Mouse (Mus musculus) inflammation-experienced regulatory T-cells, adult 6 months (primary cell): ENCODE results near the gene P2rx1. TPM values are rescaled to one million over a fixed set of nuclear protein-coding genes. Genes with fewer than 3 reads are reported as not detected.

Experiments used
- ATAC-seq: one replicate; pipeline ENCODE4 v1.8.0; 2017
- polyA plus RNA-seq, 3 experiments: library from polyadenylated mRNA; unstranded; fragments of 100-300 nt; shearing (Covaris generic); gene quantifications; one replicate each; pipeline ENCODE4 v1.2.1; 2017

The P2rx1 gene
- polyA plus RNA-seq, 3 experiments from 2014 or later, result not detected

DNA sequence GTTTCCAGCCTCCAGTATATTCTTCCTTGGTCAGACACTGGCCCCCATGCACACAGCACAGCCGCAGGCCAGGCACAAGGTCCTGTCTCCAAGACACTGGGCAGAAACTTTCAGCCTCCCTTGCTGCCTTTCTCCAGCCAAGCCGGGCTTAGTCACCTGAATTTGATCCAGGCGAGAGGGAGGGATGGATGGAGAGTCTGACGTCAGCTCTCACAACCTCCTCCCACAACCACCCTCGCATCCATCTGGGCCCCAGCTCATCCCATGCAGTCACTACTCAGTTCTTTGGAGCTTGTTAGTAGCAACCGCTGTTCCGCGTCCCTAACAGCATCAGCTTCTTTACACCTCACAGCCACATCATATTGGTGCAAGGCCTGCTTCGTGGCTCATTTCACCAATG, 24.2 kb downstream of the P2rx1 start:
- ATAC-seq, result no peak

DNA sequence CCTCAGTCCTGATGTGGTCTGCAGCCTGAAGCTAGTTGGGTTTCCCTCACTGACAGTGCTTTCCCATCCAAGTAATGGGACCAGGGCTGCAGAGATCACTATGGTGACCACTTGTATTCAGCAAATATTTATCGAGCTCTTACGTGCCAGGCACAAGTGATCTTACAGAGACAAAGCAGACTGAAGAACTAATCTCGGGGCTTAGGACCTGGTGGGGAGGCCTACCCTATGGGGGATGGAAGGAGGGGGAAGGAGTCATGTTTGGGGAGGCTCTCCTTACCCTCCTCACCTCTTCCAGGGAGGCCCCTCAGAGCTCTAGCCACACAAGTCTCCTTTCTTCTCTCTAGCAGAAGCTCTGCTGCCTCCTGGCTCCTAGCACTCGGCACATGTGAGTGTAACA, 24.9 kb downstream of the P2rx1 start:
- no peak for ATAC-seq

DNA sequence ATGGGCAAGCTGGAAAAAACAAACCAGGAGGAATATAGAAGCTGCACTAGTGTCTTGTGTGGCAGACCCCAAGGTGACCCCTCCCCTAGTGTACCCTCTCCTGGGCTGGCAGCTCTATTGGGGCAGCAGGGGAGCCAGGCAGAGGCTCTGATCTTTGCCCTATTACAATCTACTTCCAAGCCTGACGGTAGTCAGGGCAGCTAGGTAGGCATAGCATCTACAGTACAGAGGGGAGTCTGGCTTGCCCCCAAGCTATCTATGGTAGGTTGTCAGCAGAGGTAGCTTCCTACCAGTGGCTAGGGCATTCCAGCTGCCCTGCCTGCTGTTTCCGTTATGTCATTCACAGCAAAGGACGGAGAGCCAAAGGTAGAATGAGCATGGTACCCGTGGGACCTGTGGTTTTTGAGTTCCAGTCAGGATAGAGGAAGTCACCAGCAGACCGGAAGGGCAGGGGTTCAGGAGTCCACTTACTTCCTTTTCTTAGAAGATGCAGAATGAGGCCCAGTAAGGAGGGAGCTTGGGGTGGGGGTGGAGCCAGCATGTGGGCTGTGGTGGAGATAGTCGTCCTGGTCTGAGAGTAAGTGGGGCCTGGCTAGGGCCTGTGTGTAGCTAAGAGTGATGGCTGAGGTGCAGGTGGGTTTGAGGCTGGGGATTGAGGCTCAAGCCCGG, 25.5 kb downstream of the P2rx1 start:
- ATAC-seq, result no peak

DNA sequence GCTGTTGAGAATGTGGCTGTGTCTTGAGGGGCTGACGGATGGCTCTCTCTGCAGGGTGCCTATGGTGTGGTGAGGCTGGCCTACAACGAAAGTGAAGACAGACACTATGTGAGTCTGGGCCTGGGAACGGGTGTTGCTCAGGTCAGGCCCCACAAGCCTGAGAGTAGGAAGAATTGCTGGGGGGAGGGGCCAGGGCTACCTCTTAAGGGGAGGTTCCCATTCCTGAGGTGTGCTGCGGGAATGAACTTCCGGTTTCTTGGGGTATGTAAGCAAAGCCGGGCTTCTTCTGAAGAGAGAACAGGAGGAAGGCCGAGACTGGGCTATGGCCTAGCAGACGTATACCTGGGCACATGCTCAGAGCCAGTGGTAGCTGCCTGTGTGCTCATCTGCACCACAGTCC, 28.1 kb downstream of the P2rx1 start:
- no peak for ATAC-seq

DNA sequence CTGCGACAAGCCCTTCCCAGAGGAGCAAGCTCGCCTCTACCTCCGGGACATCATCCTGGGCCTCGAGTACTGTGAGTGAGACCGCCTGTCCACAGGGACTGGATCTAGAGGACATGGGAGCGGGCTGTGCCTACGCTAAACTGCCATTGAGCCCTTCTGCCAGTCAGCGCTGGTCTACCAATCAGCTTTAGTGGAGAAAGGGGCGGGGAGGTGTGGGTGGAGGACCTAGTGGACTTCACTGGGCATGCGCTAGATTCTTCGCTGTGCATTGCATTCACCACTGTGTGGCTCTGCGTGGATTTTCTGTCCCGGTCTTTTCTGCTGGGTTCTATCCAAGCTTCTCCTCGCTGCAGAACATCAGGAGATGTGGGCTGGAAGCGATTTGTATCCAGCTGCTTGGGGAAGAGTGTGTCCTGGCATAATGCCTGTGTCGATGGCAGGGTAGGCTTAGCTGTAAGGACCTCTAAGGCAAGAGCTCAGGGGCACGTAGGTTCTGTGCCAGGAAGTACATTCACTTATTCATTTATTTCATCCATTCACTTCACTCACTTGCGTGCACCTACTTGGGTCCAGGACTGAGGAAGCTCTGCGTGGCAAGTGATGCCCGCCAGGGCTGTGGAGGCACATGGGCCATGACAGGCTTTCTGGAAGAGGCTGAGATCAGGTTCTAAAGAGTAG, 32.1 kb downstream of the P2rx1 start:
- ATAC-seq, result peak; percentile 77

DNA sequence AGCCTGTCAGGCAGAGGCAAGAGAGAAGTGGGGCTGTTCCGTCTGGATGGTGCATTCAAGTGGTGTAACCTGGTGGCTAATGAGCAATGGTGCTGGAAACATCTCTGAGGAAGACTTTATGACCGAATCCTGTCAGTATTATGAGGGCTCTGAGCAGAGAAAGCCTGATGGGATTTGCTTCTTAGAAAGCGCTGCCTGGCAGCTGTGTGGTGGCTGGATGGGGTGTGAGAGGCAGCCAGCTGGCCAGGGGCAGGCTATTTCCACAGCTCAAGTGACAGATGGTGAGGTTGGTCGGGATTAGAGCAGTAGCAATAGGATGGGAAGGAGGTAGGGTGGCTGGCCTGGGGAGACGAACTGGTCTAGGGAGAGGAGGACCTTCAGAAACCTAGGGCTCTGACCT, 32.6 kb downstream of the P2rx1 start:
- ATAC-seq, result no peak

DNA sequence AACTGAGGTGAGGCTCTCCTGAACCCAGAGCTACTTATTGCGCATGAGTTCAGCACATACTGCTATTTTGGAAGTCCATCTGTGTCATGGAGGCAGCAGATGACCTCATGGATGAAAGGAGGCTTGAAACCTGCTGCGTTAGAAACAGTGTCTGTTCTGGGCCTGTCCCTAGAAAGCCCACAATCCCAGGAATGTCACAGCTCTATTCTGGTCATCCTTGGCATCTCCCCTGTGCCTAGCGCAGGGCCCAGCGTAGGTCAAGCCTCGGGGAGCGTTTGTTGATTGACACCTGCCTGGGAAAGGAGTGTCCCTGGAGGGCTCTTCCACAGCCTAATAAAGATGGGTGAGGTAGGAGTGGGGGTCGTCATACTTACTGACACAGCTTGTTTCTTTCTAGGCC, 37.2 kb downstream of the P2rx1 start:
- ATAC-seq, result no peak

DNA sequence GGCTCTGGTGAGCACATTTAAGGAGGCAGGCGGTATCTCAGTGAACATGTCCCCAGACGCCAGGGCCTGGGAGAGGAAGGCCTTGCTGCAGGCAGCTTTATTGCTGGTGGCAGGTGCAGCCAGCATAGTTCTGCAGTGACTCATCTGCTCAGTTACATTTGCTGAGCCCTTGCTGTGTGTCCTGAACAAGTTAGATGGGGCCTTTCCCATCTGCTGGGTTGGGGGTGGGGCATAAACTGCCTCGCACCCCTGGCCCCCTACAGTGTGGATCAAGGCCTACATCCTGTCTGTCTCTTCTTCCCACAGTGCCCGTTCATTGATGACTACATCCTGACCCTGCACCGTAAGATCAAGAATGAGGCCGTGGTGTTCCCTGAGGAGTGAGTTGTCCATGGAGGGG, 38.0 kb downstream of the P2rx1 start:
- no peak for ATAC-seq

DNA sequence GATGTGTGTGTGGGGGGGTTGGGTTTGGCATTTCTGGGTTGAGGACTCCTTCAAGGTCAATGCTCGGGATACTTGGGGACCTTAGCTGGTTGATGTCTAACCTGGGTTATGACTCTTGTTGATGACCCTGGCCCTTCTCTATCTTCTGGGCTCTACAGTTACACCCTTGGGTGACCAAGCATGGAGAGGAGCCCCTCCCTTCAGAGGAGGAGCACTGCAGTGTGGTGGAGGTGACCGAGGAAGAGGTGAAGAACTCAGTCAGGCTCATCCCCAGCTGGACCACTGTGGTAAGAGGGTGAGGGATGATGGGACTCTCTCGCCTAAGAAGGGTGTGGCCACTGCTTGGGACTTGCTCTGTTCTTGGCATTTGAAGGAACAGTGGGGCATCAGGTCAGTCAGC, 38.8 kb downstream of the P2rx1 start:
- no peak for ATAC-seq

DNA sequence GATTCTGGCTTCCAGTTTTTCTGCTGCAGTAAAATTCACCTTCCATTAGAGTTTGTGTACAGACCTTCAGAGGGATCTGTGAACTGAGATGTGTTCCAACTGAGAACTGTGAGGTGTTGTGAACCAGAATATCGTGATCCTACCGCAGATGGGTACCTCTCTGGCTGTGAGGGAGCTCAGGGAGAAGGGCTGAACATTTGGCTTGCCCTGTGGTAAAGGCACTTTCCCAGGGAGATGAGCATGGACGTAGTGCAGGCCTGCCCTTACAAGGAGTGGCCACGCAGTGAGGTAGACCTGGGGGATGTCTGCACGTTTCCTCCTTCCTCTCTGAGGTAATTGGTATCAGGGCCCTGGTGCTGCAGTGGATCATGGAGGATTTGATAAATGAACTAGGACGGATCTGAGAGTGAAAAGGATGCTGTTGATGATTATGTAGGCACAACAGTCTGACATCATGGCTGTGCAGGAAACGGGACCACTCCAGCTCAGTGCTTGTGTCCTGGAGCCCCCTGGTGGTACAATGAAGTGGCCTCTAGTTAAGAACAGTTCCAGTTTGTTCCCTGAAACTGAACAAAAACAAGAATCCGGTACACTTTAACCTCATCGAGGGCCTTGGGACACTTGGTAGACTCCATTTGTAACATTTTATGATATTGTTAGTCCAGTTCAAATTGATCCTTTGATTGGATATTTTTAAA, 40.3 kb downstream of the P2rx1 start:
- ATAC-seq, result no peak

DNA sequence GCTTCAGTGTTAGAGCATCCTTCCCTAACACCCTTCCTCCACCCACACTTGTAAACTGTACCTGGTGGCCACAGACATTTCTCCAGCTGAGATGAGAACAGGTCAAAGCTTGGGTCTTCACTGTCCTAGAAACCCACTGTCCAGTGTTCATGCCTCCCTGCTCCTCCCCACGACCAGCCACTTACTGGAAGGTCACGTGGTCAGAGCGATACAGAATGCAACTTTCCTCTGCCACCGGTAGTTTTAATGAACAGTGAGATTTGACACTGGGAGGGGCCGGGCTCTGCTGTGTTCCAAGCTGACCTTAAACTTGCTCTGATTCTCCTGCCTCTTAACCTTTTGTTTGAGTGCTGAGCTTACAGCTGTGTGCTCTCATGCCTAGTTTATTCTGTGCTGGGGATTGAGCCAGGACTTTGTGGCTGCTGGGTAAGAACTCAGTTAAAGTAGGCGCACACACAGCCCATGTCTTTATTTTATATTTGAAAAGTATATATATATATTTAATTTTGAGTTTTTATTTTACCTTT, 45.4 kb downstream of the P2rx1 start:
- ATAC-seq, result no peak

DNA sequence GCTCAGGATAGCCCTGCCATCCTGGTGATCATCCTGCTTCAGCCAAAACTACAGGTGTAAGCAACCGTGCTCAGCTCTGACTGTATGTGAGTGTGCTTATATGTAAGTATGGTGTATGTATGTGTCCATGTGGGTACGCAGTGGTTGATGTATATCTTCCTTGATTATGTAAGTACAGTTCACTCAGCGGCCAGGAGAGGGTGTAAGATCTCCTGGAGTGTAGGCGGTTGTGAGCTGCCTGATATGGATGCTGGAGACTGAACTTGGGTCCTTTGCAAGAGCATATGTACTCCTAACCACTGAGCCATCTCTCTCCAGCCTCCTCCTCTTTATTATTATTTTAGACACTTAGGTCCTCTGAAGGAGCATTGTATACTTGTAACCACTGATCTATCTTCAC, 45.9 kb downstream of the P2rx1 start:
- no peak for ATAC-seq

DNA sequence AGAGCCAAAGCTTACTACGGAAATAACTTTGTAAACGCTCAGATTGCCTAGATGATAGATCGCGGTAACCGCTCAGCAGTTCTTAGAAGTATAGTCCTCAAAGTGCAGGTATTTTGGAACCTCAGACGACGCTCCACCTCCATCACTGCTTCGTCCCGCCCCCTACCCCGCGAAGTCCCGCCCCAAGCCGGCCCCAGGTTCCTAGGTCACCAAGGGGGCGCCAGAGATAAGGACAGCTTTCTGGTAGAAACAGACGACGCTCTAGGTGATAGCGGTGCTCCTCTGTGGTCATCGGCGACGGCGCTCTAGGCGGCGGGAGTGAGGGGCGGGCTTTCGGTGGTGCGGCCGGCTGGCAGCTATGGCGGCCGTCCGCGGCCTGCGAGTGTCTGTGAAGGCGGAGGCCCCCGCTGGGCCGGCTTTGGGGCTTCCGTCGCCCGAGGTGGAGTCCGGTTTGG, 48.7 kb downstream of the P2rx1 start, which contains the start of gene Ncbp3:
Gene Ncbp3, plus strand, starts transcription at position 242 of the 455 bp plus-strand sequence.
- ATAC-seq, result peak; percentile 97

DNA sequence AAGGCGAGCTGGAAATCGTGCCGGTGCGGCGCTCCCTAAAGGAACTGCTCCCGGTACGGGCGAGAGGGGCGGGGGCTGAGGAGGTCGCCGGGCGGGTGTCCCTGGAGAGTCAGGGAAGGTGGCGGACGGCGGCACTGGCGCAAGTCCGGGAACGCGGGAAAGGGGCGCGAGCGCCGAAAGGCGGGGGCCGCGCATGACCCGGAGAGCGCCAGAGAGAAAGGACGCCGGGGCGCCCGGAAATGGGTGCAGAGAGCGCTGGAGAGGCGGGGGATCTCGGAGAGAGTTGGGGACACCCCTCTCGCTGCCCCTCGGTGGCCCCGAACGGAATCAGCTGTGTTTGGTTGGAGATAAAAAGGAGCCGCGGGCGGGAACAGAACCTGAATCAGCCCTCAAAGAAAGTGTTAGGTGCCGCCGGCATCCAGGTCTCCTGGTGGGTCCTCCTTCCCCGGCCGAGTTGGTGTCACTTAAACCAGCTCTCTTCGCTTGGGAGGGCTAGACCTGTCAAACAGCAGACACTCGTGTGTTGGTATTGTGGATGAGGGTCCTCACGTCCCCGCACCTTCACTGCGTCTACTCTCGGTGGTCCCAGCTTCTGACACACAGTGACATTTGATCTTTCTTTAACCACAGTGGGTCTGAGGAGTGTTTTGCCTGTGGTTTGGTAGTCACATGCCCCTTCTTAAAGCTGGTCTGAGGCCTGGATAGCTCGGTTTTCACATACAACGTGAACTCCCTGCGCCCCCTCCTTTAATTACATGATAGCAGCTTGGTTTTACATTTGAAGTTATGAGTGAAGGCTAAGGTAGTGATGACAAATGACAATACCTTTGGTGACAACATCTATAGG, 49.4 kb downstream of the P2rx1 start:
- peak; percentile 47 for ATAC-seq

DNA sequence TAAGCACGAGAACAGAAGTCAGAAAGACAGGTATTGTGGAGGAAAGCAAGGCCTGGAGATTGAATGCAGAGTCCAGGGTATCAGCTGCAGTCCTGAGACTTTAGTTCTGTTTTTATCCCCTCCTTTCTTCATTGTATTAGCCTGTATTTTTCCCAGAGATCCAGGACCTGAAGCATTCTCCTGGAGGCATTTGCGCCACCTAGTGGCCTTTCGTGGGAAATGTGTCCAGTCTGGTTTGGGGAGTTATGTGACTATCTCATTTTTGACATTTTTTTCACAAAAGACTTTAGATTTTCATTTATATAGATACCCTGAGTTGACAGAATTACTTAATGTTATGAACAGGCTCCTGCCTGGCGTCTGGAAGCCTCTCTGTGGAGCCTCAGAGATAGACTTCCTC, 50.4 kb downstream of the P2rx1 start:
- no peak for ATAC-seq

DNA sequence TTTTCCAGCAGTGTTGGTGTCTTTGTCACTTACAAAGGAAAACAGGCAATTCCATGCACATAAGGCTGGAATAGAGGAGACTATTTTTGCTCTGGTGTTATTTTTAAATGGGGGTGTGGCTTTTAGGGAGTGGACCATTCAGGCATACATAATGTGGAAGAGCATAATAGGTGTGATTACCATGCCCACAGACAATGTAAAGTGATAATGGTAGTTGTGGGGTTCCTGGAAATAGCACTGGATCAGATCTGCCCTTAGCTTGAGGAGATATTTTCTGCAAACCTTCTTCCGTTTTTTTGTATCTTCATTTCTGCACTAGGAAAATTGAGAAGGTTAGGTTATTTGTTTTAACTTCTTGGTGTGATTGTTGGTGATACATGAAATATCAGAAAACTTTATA, 53.9 kb downstream of the P2rx1 start:
- no peak for ATAC-seq

DNA sequence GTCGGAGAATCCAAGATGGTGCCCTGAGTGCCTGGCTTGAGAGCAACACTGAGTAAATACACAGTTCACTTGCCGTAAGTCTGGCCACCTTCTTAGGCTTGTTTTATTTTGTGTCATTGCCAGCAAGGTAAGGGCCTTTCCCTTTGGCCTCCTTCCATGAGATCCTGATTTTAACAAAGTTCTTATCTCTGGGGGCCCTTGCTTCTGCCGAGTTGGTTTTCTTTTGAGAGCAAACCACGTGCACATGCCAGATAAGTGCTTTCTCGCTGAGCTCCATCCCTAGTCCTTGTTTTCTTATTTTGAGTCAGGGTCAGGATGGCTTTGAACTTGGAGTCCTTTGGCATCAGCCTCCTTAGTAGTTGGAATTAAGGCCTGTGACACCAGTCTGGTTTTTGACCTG, 58.8 kb downstream of the P2rx1 start:
- ATAC-seq, result no peak

DNA sequence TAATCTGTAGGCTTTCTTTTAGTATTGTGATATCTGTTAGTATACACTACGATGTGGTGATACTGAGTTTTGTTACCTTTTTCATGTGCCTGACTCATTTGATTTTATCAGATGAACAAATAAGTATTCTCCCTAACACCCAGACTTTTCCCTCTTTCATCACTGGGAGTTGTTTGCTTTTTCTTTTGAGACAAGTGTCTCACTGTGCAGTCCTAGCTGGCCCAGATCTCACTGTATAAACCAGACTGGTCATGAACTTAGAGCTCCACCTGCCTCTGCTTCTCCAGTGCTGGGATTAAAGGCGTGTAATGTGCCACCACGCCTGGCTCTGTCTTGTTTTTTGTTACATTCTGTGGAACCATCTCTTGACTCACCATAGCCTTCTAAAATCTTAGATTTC, 60.7 kb downstream of the P2rx1 start:
- no peak for ATAC-seq

DNA sequence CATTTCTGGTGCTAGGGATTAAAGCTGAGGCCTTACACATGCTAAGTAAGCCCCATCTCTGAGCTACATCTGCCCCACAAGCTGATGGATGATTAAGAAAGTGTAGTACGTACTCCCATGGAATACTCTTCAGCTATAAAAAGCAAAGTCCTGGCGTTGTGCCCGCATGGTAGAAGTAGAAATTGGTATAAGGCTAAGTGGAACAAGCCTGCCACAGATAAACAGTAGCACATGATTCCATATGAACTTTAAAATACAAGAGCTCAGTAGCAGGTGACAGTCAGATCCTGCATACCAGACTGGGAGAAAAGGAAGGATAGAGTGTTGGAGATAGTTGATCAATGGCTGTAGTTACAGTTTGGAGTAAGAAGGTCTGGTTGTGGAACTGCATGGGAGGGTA, 62.5 kb downstream of the P2rx1 start:
- no peak for ATAC-seq
